Mouse (Mus musculus) embryonic facial prominence, embryonic 11.5 days (tissue): ENCODE data around the gene Olfr1167. TPM values are rescaled to one million over a fixed set of nuclear protein-coding genes. Genes with fewer than 3 reads are reported as not detected.
"Not testable (repeated sequence)": the region's sequence is repeated elsewhere in the genome, so short reads cannot be mapped to it uniquely, and the experiment has no call there.

Experiments used
- ATAC-seq: fragments of 200-750 bp; cut with Nextera tagmentation; replicated peaks from 2 replicates; pipeline ENCODE4 v1.8.0; 2017; ENCODE audit warnings: low read depth; ENCODE audit not compliant: insufficient number of reproducible peaks, low FRiP score, low TSS enrichment
- DNase-seq: peaks from one replicate; pipeline ENCODE4 v3.0.0-alpha.2; 2015; ENCODE audit warnings: low spot score
- H3K27ac ChIP-seq: fragments of 300-500 bp; sonication (generic); replicated peaks from 2 replicates; pipeline ENCODE4 v1.5.1; 2014; ENCODE audit warnings: mild to moderate bottlenecking, low read depth, low read length, control low read depth
- H3K27me3 ChIP-seq: fragments of 300-500 bp; sonication (generic); 2 replicates; pipeline ENCODE4 v1.6.1; 2014; ENCODE audit warnings: mild to moderate bottlenecking, low read length, moderate library complexity, mixed read lengths; ENCODE audit not compliant: control insufficient read depth, insufficient read depth
- H3K36me3 ChIP-seq: fragments of 300-500 bp; sonication (generic); replicated peaks from 2 replicates; pipeline ENCODE4 v1.6.1; 2014; ENCODE audit warnings: low read depth, mild to moderate bottlenecking, low read length, moderate library complexity, mixed read lengths; ENCODE audit not compliant: control insufficient read depth, insufficient read depth
- H3K4me1 ChIP-seq: fragments of 300-500 bp; sonication (generic); 2 replicates; pipeline ENCODE4 v1.6.1; 2014; ENCODE audit warnings: low read length, mixed read lengths; ENCODE audit not compliant: control insufficient read depth, insufficient read depth
- H3K4me2 ChIP-seq: fragments of 300-500 bp; sonication (generic); 2 replicates; pipeline ENCODE4 v1.6.1; 2014; ENCODE audit warnings: low read depth, mild to moderate bottlenecking, control low read depth, low read length, moderate library complexity
- H3K4me3 ChIP-seq: fragments of 300-500 bp; sonication (generic); 2 replicates; pipeline ENCODE4 v1.5.1; 2014; ENCODE audit warnings: low read depth, low read length, control low read depth
- H3K9ac ChIP-seq: fragments of 300-500 bp; sonication (generic); replicated peaks from 2 replicates; pipeline ENCODE4 v1.6.1; 2014; ENCODE audit warnings: mild to moderate bottlenecking, control low read depth, low read length
- H3K9me3 ChIP-seq: fragments of 300-500 bp; sonication (generic); replicated peaks from 2 replicates; pipeline ENCODE4 v1.6.1; 2016; ENCODE audit warnings: mild to moderate bottlenecking, low read length, inconsistent platforms, mixed read lengths; ENCODE audit not compliant: control insufficient read depth
- WGBS: fragments of 180-500 bp; shearing (Covaris S2); extraction: QIAGEN DNeasy Blood & Tissue Kit; methylation state at CpG from one replicate; pipeline ENCODE4 v1.1.7; 2014; 5-methylcytosine and 5-hydroxymethylcytosine counted together
- polyA plus RNA-seq: library from polyadenylated mRNA; unstranded; fragments of >200 nt; fragmentation: Nextera tagmentation; extraction: Ambion mirVana; gene quantifications from 2 replicates; pipeline ENCODE4 v1.2.1, GENCODE M21; 2014

Olfr1167 gene
- not detected in 2 replicates for polyA plus RNA-seq

DNA sequence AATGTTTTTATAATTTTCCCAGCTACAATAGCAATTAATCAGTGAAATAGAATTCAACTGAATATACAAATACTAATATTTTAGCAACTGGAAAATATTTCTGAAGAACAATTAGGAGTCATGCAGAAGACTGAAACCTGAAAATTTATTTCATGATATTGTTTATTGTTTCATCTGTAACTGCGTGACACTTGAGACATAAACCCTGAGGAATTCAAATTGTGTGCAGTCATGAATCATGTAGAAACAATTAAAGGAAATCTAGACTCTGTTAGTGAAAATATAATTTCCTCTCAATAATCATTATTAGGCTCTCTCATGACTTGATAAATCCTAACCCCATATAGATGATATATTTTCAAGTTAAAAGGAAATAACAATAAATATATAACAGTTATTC is at the start of gene Olfr1167:
Olfr1167 (minus strand) TSS at position 101 of the 400 bp plus-strand sequence.
- not testable (repeated sequence) for H3K4me1 ChIP-seq, H3K4me2 ChIP-seq, H3K4me3 ChIP-seq, DNase-seq, H3K27me3 ChIP-seq, H3K9me3 ChIP-seq, H3K9ac ChIP-seq, H3K27ac ChIP-seq, ATAC-seq, H3K36me3 ChIP-seq
- 84% methylated on average over 1 of the region's 1 CpGs for WGBS

DNA sequence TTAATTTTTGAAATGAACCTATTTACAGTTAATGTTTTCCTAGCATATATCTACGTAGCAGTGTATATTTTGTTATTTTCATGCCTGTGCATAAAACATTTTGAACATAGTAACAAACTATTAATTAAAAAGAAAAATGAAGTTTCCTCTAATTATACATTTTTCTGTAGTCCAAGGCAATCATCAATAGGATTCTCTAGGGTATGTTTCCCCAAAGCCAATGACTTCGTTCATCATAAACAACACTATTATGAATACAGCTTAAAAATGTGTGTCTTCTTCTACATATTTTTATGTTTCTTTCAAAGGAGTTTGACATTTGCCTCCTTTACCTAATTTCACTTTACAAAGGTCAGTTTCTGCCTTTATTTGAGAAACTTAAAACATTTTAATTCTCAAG is 26.6 kb upstream of the Olfr1167 start, which contains the start of gene Olfr1168:
Olfr1168 (plus strand) TSS at position 301 of the 400 bp plus-strand sequence.
- Histone ChIP-seq H3K36me3 (no peaks in the 10 kb centered on the region), H3K4me3 (no peak within 1 kb of the TSS), H3K4me1 (no peaks in the 10 kb centered on the region), H3K9ac (no peak within 1 kb of the TSS), H3K4me2 (no peak within 1 kb of the TSS), H3K27ac (no peak within 1 kb of the TSS), H3K9me3 (no peaks in the 10 kb centered on the region), H3K27me3 (no peaks in the 10 kb centered on the region)
- no peak for ATAC-seq
- no peak for DNase-seq
- 90% methylated on average over 2 of the region's 2 CpGs for WGBS

DNA sequence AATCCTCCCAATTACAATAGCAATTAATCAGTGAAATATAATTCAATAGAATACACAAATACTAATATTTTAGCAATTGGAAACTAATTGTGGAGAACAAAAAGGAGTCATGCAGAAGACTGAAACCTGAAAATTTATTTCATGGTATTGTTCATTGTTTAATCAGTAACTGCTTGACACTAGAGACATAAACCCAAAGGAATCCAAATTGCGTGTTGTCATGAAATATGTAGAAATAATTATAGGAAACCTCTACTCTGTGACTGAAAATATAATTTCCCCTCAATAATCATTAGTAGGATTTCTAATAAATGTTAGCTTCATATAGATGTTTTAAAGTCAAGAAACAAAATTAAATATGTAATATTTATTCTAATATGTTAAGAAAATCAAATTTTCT is 26.8 kb downstream of the Olfr1167 start, which contains the start of gene Olfr1166:
Olfr1166 (minus strand) TSS at position 101 of the 400 bp plus-strand sequence.
- Histone ChIP-seq H3K27me3 (no peaks in the 10 kb centered on the region), H3K4me2 (no peak within 1 kb of the TSS), H3K27ac (no peak within 1 kb of the TSS), H3K9me3 (no peaks in the 10 kb centered on the region), H3K4me3 (no peak within 1 kb of the TSS), H3K36me3 (no peaks in the 10 kb centered on the region), H3K9ac (no peak within 1 kb of the TSS), H3K4me1 (no peaks in the 10 kb centered on the region)
- WGBS = 91% methylated on average over 1 of the region's 1 CpGs
- ATAC-seq = no peak
- DNase-seq = no peak

Other genes starting within 250 kb of the Olfr1167 start
- not detected in 2 replicates for gene Olfr1155, start 210.1 kb downstream of the Olfr1167 start, polyA plus RNA-seq
- gene Olfr1156, start 202.1 kb downstream of the Olfr1167 start, polyA plus RNA-seq = not detected in 2 replicates
- gene Olfr1157, start 186.9 kb downstream of the Olfr1167 start, polyA plus RNA-seq = not detected in 2 replicates
- not detected in 2 replicates for gene Olfr74, start 180.5 kb downstream of the Olfr1167 start, polyA plus RNA-seq
- gene Olfr1158, start 165.1 kb downstream of the Olfr1167 start, polyA plus RNA-seq = not detected in 2 replicates
- gene Olfr1160, start 146.9 kb downstream of the Olfr1167 start, polyA plus RNA-seq = not detected in 2 replicates
- not detected in 2 replicates for gene Olfr1161, start 132.4 kb downstream of the Olfr1167 start, polyA plus RNA-seq
- gene Olfr73, start 117.5 kb downstream of the Olfr1167 start, polyA plus RNA-seq = not detected in 2 replicates
- gene Olfr1162, start 104.1 kb downstream of the Olfr1167 start, polyA plus RNA-seq = not detected in 2 replicates
- gene Olfr1163, start 83.4 kb downstream of the Olfr1167 start, polyA plus RNA-seq = not detected in 2 replicates
- not detected in 2 replicates for gene Olfr1164, start 61.2 kb downstream of the Olfr1167 start, polyA plus RNA-seq
- not detected in 2 replicates for gene Olfr1166, start 26.9 kb downstream of the Olfr1167 start, polyA plus RNA-seq
- gene Olfr1168, start 26.7 kb upstream of the Olfr1167 start, polyA plus RNA-seq = not detected in 2 replicates
- gene Olfr1170, start 73.1 kb upstream of the Olfr1167 start, polyA plus RNA-seq = not detected in 2 replicates
- not detected in 2 replicates for gene Olfr1173, start 124.7 kb upstream of the Olfr1167 start, polyA plus RNA-seq
- not detected in 2 replicates for gene Olfr1174-ps, start 159.9 kb upstream of the Olfr1167 start, polyA plus RNA-seq
- gene Olfr1175-ps, start 172.0 kb upstream of the Olfr1167 start, polyA plus RNA-seq = not detected in 2 replicates
- not detected in 2 replicates for gene Olfr1176, start 181.5 kb upstream of the Olfr1167 start, polyA plus RNA-seq
- not detected in 2 replicates for gene Olfr1177-ps, start 191.3 kb upstream of the Olfr1167 start, polyA plus RNA-seq
- gene Olfr1178, start 231.9 kb upstream of the Olfr1167 start, polyA plus RNA-seq = not detected in 2 replicates